Mouse (Mus musculus): Measurements from ENCODE around the gene Nudt4. TPM values are rescaled to one million over a fixed set of nuclear protein-coding genes. Genes with fewer than 3 reads are reported as not detected.

The Nudt4 gene
- total and polyA plus RNA-seq, 3 experiments: 21.1 to 35.7 TPM; not detected in 1

DNA sequence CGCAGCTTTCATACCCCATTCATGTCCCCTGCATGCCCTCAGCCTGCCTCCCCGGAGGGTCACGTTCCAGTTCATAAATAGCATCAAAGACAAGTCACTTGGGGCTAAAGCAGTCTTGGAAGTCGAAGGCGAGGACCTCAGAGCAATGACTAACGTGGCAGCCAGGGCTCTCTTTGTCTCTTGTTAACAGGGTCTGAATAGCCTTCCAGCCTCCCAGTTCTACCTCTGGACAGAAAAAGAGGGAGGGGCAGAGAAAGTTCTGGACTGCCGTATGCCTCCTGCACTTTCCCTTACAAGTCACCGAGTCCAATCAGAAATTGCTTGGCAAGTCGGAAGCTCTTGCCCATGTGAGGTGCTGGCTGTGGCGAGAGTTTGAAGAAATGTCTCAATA lies 47.4 kb upstream of the Nudt4 start:
- Histone ChIP-seq H3K27ac (ENCODE audit: control insufficient read depth, low read depth, low read length) (no peak overlapping the region), H3K9ac (ENCODE audit: control insufficient read depth, low read depth, low read length, poor library complexity, severe bottlenecking) (no peak overlapping the region), H3K79me2 (ENCODE audit: control insufficient read depth, insufficient read depth, low read length, poor library complexity) (no peaks in the 10 kb centered on the region), H3K4me1 (ENCODE audit: control insufficient read depth in 1 of 2, insufficient read depth in 2 of 2, low read length in 2 of 2) (no peaks in the 10 kb centered on the region), H3K27me3 (ENCODE audit: control insufficient read depth in 1 of 2, insufficient read depth in 2 of 2, low read length in 2 of 2) (peaks cover 0 to 1% of the 10 kb centered on the region in 2 experiments; a peak in 2 of 4 replicates), H3K36me3 (ENCODE audit: control insufficient read depth in 1 of 2, insufficient read depth in 2 of 2, low read length in 2 of 2) (no peaks in the 10 kb centered on the region), H3K9me3 (replicated peaks; ENCODE audit: insufficient read depth, low read length) (no peaks in the 10 kb centered on the region), H3K4me3 (ENCODE audit: control insufficient read depth in 1 of 2, insufficient read depth in 1 of 2, low read depth in 2 of 2, low read length in 2 of 2) (no peak overlapping the region)
- no peak for DNase-seq (ENCODE audit: low read depth, low spot score)
- TF ChIP-seq UBTF (IDR thresholded peaks at IDR 0.05; ENCODE audit: borderline replicate concordance, insufficient read depth, low read depth, low read length) (no peak), MAX (IDR thresholded peaks at IDR 0.05; ENCODE audit: low read length) (no peak), E2F4 (IDR thresholded peaks at IDR 0.05; ENCODE audit: borderline replicate concordance, low read depth, low read length) (no peak), MYB (IDR thresholded peaks at IDR 0.05; ENCODE audit: low read depth, low read length) (no peak), CHD1 (IDR thresholded peaks at IDR 0.05; ENCODE audit: low read depth, low read length) (no peak), RAD21 (IDR thresholded peaks at IDR 0.05; ENCODE audit: low read depth, low read length) (no peak), EP300 (IDR thresholded peaks at IDR 0.05; ENCODE audit: low read depth in 1 of 2, low read length in 2 of 2) (no peak), ZC3H11A (IDR thresholded peaks at IDR 0.05; ENCODE audit: low read depth, low read length) (no peak), CHD2 (IDR thresholded peaks at IDR 0.05; ENCODE audit: low read length) (no peak), RCOR1 (IDR thresholded peaks at IDR 0.05; ENCODE audit: low read depth, low read length) (no peak), CTCF (IDR thresholded peaks at IDR 0.05 in 2 of 3, conservative IDR thresholded peaks at IDR 0.05 in 1 of 3; ENCODE audit: control insufficient read depth in 1 of 3, insufficient read depth in 1 of 3, low read depth in 2 of 3, low read length in 3 of 3, poor library complexity in 1 of 3, severe bottlenecking in 1 of 3) (no peak), POLR2AphosphoS5 (IDR thresholded peaks at IDR 0.05; ENCODE audit: borderline replicate concordance, low read depth, low read length) (no peak)

DNA sequence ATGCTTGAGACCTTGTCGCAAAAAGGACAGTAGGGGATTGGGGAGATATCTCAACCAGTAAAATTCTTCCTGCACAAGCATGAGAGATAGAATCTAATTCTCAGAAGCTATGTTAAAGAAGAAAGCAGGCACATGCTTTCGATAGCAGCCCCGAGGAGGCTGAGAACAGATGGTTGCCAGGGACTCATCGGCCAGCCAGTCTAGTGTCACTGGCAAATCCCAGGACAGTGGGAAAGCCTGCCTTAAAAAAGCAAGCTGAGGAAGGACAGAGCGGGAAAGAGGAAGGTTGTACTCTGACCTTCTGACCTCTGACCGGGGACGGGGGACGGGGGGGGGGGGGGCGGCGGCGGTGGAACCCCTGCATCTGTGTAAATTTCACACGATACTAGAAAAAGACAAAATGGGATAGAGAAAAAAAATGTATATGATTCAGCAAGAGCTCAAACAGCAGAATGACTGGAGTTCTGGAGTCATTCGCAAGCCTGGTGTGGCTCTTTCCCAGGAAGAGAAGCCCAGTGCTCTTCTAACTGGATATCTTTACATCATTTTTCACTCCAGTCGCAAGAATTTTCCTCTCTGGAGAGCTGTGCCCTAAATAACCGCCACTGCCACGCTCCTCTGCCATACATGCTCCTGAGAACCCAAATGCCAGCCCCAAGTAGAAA lies 46.9 kb upstream of the Nudt4 start:
- TF ChIP-seq HCFC1 (IDR thresholded peaks at IDR 0.05; ENCODE audit: low read depth, low read length) (no peak), ZKSCAN1 (IDR thresholded peaks at IDR 0.05; ENCODE audit: low read depth, low read length) (no peak), MXI1 (IDR thresholded peaks at IDR 0.05; ENCODE audit: low read depth, low read length) (no peak), ETS1 (IDR thresholded peaks at IDR 0.05; ENCODE audit: low read depth, low read length) (no peak), USF2 (IDR thresholded peaks at IDR 0.05; ENCODE audit: borderline replicate concordance in 1 of 2, insufficient read depth in 1 of 2, low read depth in 1 of 2, low read length in 2 of 2) (no peak), CHD2 (IDR thresholded peaks at IDR 0.05; ENCODE audit: low read length) (no peak), USF1 (IDR thresholded peaks at IDR 0.05; ENCODE audit: low read depth, low read length) (no peak), POLR2AphosphoS5 (IDR thresholded peaks at IDR 0.05; ENCODE audit: borderline replicate concordance, low read depth, low read length) (no peak), MAX (IDR thresholded peaks at IDR 0.05; ENCODE audit: low read length) (no peak), MYC (IDR thresholded peaks at IDR 0.05; ENCODE audit: low read depth, low read length) (no peak), GATA1 (IDR thresholded peaks at IDR 0.05; ENCODE audit: low read depth, low read length) (no peak), ZC3H11A (IDR thresholded peaks at IDR 0.05; ENCODE audit: low read depth, low read length) (no peak)

More for the DNA sequence above, 46.9 kb upstream of the Nudt4 start:
- DNase-seq (ENCODE audit: low read depth, low spot score): no peak
- H3K36me3 ChIP-seq (ENCODE audit: control insufficient read depth in 1 of 2, insufficient read depth in 2 of 2, low read length in 2 of 2): no peaks in the 10 kb centered on the region
- no peak overlapping the region for H3K9ac ChIP-seq (ENCODE audit: control insufficient read depth, low read depth, low read length, poor library complexity, severe bottlenecking)
- H3K27me3 ChIP-seq (ENCODE audit: control insufficient read depth in 1 of 2, insufficient read depth in 2 of 2, low read length in 2 of 2): peaks cover 0 to 1% of the 10 kb centered on the region in 2 experiments; a peak in 2 of 4 replicates
- H3K4me1 ChIP-seq (ENCODE audit: control insufficient read depth in 1 of 2, insufficient read depth in 2 of 2, low read length in 2 of 2): no peaks in the 10 kb centered on the region
- H3K9me3 ChIP-seq (replicated peaks; ENCODE audit: insufficient read depth, low read length): no peaks in the 10 kb centered on the region
- H3K27ac ChIP-seq (ENCODE audit: control insufficient read depth, low read depth, low read length): no peak overlapping the region
- H3K79me2 ChIP-seq (ENCODE audit: control insufficient read depth, insufficient read depth, low read length, poor library complexity): no peaks in the 10 kb centered on the region
- no peak overlapping the region for H3K4me3 ChIP-seq (ENCODE audit: control insufficient read depth in 1 of 2, insufficient read depth in 1 of 2, low read depth in 2 of 2, low read length in 2 of 2)

All from MEL (cell line).